Mouse (Mus musculus): ENCODE results near the gene Il10rb.
"Not testable (repeated sequence)": the region's sequence is repeated elsewhere in the genome, so short reads cannot be mapped to it uniquely, and the experiment has no call there.

The Il10rb gene

DNA sequence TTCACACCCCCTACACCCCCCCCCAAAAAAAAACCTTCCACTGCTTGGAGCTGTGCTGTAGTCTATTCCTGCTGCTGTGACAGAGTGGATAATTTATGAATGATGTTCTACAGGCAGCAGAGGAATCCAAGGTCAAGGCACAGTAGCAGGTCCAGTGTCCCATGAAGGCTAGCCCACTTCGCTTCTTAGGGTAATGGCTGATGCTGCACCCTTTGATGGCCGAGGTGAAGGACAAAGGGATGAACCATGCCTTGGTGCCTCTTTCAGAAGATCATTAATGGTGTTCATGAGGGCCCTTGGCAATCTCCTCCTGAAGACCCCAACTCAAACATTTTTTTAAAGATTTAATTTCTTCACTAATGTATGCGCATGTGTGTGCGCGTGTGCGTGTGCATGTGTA, 10.4 kb downstream of the Il10rb start:
- no peak for DNase-seq (ENCODE audit: low spot score in 2 of 2)

DNA sequence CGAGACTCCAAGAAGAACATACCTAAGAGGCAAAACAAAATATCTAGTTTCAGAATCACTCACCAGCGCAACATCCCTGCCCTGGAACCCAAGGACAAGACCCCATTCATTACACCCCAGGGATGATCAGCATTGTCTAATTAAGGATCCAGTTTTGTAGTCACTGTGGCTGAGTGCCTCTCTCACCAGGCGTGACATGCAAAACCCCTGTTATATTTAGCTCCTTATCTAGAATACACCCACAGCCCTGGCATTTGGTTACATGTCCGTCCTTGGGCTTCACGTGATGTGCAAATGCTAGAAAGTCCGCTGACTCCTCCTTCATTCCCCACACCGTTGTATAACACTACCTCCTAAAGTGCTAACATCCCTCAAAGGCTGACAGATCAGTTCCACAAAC, 11.0 kb downstream of the Il10rb start:
- no peak for DNase-seq (ENCODE audit: low spot score in 2 of 2)

GRCm38 (mm10) chr16:91418531-91418930, 12.6 kb downstream of the Il10rb start:
- no peak for DNase-seq (ENCODE audit: low spot score in 2 of 2)

- no peak for DNase-seq (ENCODE audit: low spot score in 2 of 2)
These were observed 19.9 kb downstream of the Il10rb start for GRCm38 (mm10) chr16:91425816-91426215.

GRCm38 (mm10) chr16:91426586-91426985, 20.6 kb downstream of the Il10rb start:
- no peak for DNase-seq (ENCODE audit: low spot score in 2 of 2)

- no peak for DNase-seq (ENCODE audit: low spot score in 2 of 2)
These were observed 21.5 kb downstream of the Il10rb start for GRCm38 (mm10) chr16:91427461-91427860.

GRCm38 (mm10) chr16:91428259-91428865, 22.4 kb downstream of the Il10rb start:
- no peak for DNase-seq (ENCODE audit: low spot score in 2 of 2)

GRCm38 (mm10) chr16:91432720-91433328, 26.9 kb downstream of the Il10rb start:
- DNase-seq (ENCODE audit: low spot score in 2 of 2): no peak

DNA sequence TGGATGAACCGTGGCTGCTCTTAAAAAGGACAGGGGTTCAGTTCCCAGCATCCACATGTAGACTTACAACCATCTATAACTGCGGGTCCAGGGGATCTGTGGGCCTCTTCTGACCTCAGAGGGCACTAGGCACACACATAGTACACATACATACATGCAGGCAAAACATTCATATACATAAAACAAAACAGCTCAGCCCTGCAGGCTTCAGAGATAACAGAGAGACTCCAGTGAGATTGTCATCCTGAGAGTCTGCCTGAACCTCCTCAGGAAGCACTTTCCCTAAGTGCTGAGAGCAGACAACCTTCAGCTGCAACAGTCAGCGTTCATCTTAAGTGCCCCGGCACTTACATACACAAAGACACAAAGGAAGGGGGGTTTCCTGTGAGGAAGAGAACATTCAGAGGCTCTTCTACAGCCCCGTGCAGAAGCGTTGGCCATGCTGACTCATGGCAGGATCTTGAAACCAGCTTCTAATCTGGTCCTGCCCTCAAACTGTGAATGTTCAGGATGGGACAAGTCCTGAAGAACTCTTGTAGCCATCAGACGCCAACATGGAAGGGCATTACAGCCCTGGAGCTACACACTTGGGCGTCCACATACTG, 27.5 kb downstream of the Il10rb start:
- DNase-seq (ENCODE audit: low spot score in 2 of 2): no peak

GRCm38 (mm10) chr16:91434119-91434518, 28.2 kb downstream of the Il10rb start:
- no peak for DNase-seq (ENCODE audit: low spot score in 2 of 2)

GRCm38 (mm10) chr16:91438081-91438480, 32.1 kb downstream of the Il10rb start:
- no peak for DNase-seq (ENCODE audit: low spot score in 2 of 2)

DNA sequence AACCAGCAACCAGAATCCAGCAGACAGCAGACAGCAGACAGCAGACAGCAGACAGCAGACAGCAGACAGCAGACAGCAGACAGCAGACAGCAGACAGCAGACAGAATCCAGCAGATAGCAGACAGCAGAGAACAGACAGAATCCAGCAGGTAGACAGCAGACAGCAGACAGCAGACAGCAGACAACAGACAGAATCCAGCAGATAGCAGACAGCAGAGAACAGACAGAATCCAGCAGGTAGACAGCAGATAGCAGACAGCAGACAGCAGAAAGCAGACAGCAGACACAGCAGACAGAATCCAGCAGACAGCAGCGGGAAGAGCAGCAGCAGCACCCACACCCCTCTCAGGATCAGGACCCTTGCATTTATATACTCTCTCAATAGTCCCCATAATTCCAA, 32.6 kb downstream of the Il10rb start:
- DNase-seq (ENCODE audit: low spot score in 2 of 2): not testable (repeated sequence)

DNA sequence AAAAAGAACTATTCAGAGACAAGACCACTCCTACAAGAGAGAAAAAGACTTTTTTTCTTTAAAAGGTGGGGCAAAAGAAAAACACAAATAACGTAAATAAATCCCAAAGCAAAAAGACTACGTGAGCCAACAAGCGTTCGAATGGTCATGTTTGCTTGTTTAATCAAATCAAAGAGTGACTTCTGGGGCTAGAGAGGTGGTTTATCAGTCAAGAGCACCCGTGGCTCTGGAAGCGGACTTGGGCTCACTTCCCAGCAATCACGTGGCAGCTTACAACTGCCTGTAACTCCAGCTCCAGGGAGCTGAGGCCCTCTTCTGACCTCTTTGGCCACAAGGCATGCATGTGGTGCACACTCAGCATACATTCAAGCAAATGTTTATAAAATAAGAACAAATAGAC, 35.4 kb downstream of the Il10rb start:
- no peak for DNase-seq (ENCODE audit: low spot score in 2 of 2)

GRCm38 (mm10) chr16:91441811-91442240, 35.9 kb downstream of the Il10rb start:
- no peak for DNase-seq (ENCODE audit: low spot score in 2 of 2)

- no peak for DNase-seq (ENCODE audit: low spot score in 2 of 2)
These were observed 36.5 kb downstream of the Il10rb start for GRCm38 (mm10) chr16:91442446-91442845.

DNA sequence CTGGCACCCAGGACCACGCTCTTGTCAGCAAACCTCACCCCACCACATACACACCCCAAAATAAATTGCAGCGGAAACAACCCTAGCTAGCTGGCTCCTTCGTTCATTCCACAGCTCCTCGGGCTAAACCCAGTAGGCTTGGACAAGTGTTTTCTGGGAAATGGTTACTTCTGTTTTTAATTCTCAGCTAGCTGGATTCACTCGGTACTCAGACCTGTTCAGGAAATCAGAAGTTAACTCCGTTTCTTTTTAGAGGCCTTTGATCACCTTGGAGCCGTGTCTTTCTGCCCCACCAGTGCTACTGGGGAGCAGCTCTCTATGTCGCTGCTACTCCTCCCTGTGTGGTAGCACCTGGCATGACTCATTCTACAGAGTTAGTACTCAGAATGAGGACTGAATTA, 37.2 kb downstream of the Il10rb start:
- no peak for DNase-seq (ENCODE audit: low spot score in 2 of 2)

- no peak for DNase-seq (ENCODE audit: low spot score in 2 of 2)
These were observed 38.9 kb downstream of the Il10rb start for GRCm38 (mm10) chr16:91444847-91445246.

DNA sequence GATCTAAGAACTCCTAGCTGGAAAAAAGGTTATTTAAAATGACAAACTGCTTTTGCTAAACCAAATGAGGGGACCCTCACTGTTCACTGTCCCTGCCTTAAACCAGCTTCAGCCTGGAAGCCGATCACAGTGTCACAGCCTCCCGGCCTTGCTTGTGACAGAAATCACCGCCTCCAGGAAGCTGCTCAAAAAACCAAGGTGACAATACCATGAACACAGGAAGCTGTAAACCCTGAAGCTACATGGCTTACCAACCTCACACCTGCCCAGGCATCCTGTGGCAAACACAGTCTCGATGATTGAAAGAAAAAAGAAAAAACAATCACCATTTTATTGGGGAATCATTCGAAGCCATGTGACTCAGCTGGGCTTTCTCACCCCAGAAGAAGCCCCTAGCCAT, 39.6 kb downstream of the Il10rb start:
- no peak for DNase-seq (ENCODE audit: low spot score in 2 of 2)

DNA sequence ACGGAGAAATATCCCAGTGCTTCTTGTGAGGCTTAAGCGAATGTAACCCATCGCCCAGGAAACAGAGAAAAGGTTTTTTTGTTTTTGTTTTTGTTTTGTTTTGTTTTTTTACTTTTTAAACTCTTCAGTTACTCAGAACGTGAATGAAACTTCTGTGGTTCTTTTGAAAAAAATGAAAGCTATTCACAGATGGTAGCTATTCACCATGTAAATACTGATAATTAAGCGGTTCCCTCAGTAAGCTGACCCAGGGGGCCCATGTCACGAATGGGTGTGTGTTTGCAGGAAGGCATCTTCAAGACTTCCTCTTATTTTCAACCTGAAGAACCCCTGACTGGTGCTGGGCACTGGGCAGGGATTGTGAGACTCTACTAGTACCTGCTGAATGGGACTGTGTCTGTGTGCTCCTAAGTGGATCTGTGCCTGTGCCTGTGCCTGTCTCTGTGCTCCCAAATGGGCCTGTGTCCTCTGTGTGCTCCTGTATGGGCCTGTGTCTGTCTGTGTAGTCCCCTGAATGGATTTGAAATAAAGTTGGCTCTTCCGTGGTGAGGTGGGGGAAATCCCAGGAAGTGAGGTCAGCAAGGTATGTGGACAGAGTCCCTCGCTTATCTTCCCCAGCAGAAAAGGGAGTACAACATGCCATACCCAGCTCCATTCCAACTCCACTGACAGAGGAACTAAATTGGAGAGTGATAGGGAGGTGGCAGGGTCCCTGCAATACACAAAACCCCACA, 41.0 kb downstream of the Il10rb start:
- no peak for DNase-seq (ENCODE audit: low spot score in 2 of 2)

- DNase-seq (ENCODE audit: low spot score in 2 of 2): no peak
These were observed 41.5 kb downstream of the Il10rb start for GRCm38 (mm10) chr16:91447512-91447900.

DNA sequence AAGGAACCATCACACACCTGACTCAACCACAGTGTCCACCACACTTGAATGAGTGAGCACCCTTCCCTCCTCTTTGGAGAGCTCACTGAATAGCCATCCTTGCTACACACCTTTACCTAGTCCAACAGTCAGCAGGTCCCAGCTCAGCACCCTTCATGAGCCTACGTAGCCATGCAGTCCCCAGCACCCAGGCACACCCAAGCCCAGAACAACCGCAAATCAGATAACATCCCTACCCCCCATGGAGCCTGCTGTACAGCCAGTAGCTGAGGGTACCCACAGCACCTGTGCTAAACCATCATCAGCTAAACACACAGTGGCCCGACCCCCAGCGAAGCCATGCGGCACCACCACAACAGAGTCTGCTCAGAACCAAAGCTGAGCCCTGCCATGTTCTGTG, 42.1 kb downstream of the Il10rb start:
- DNase-seq (ENCODE audit: low spot score in 2 of 2): no peak

DNA sequence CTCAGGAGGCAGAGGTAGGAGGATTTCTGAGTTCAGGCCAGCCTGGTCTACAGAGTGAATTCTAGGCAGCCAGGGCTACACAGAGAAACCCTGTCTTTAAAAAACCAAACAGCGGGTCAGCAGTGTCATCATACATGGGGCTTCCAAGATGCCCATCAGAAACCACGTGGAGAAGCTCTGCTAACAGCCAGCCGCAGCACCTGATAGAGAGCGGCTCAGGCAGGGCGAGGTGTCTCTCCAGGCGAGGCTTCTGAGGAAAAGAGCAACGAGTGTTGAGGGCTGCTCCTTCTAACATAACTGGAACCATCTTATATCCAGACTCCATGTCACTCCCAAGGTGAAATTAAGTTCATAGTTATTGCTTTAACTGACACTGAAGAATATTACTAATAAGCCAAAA, 42.9 kb downstream of the Il10rb start:
- no peak for DNase-seq (ENCODE audit: low spot score in 2 of 2)

Data from cerebellum, postnatal 4 days (tissue).